Mouse (Mus musculus) intestine, postnatal 0 days (tissue): ENCODE results near the gene Cela3a. TPM values are rescaled to one million over a fixed set of nuclear protein-coding genes. Genes with fewer than 3 reads are reported as not detected.

ENCODE experiments used
- ATAC-seq: fragments of 200-750 bp; cut with Nextera tagmentation; 2 replicates; pipeline ENCODE4 v1.8.0; 2017; ENCODE audit warnings: mild to moderate bottlenecking, moderate TSS enrichment, moderate library complexity
- H3K27ac ChIP-seq: fragments of 300-500 bp; sonication (generic); 2 replicates; pipeline ENCODE4 v1.5.1; 2014; ENCODE audit warnings: mild to moderate bottlenecking, low read depth, low read length, moderate library complexity
- H3K27me3 ChIP-seq: fragments of 300-500 bp; sonication (generic); replicated peaks from 2 replicates; pipeline ENCODE4 v1.6.1; 2014; ENCODE audit warnings: low read length, mixed read lengths; ENCODE audit not compliant: control insufficient read depth, insufficient read depth
- H3K36me3 ChIP-seq: fragments of 300-500 bp; sonication (generic); 2 replicates; pipeline ENCODE4 v1.6.1; 2014; ENCODE audit warnings: mild to moderate bottlenecking, moderate library complexity; ENCODE audit not compliant: control insufficient read depth, insufficient read depth
- H3K4me1 ChIP-seq: fragments of 300-500 bp; sonication (generic); replicated peaks from 2 replicates; pipeline ENCODE4 v1.6.1; 2014; ENCODE audit warnings: antibody characterized with exemption, low read length, mixed read lengths; ENCODE audit not compliant: control insufficient read depth, insufficient read depth
- H3K4me2 ChIP-seq: fragments of 300-500 bp; sonication (generic); replicated peaks from 2 replicates; pipeline ENCODE4 v1.6.1; 2014; ENCODE audit warnings: low read depth, mild to moderate bottlenecking, moderate library complexity
- H3K4me3 ChIP-seq: fragments of 300-500 bp; sonication (generic); 2 replicates; pipeline ENCODE4 v1.5.1; 2014; ENCODE audit warnings: low read depth, low read length
- H3K9ac ChIP-seq: fragments of 300-500 bp; sonication (generic); 2 replicates; pipeline ENCODE4 v1.6.1; 2014; ENCODE audit warnings: mild to moderate bottlenecking, low read depth, low read length
- H3K9me3 ChIP-seq: fragments of 300-500 bp; sonication (generic); 2 replicates; pipeline ENCODE4 v1.6.1; 2016; ENCODE audit warnings: mixed run types; ENCODE audit not compliant: control insufficient read depth
- CTCF ChIP-seq: sonication (generic); IDR thresholded peaks from 2 replicates; pipeline ENCODE4 v1.5.1; 2016; ENCODE audit warnings: low read depth, mild to moderate bottlenecking, control low read depth, antibody characterized with exemption, moderate library complexity
- WGBS: fragments of 180-500 bp; shearing (Covaris S2); extraction: QIAGEN DNeasy Blood & Tissue Kit; methylation state at CpG from one replicate; pipeline ENCODE4 v1.1.7; 2014; 5-methylcytosine and 5-hydroxymethylcytosine counted together
- polyA plus RNA-seq: library from polyadenylated mRNA; unstranded; fragments of >200 nt; fragmentation: Nextera tagmentation; extraction: Ambion mirVana; gene quantifications from 2 replicates; pipeline ENCODE4 v1.2.1, GENCODE M21; 2015

The Cela3a gene
- polyA plus RNA-seq, 1 experiment from 2014 or later, result not detected

- Histone ChIP-seq H3K36me3 (no peaks in the 10 kb centered on the region), H3K4me3 (no peak overlapping the region), H3K27ac (no peak overlapping the region), H3K9ac (no peak overlapping the region), H3K4me2 (0 out of 2 replicates have a peak overlapping the region, but pooled peaks have one; percentile 3), H3K4me1 (0 out of 2 replicates have a peak, but pooled peaks cover 3% of the 10 kb centered on the region), H3K27me3 (no peaks in the 10 kb centered on the region), H3K9me3 (no peaks in the 10 kb centered on the region)
- TF ChIP-seq CTCF, result no peak
- ATAC-seq, result no peak
- 15% methylated on average over 1 of the region's 1 CpGs for WGBS
These were observed 41.4 kb downstream of the Cela3a start for GRCm38 (mm10) chr4:137368198-137368597.

DNA sequence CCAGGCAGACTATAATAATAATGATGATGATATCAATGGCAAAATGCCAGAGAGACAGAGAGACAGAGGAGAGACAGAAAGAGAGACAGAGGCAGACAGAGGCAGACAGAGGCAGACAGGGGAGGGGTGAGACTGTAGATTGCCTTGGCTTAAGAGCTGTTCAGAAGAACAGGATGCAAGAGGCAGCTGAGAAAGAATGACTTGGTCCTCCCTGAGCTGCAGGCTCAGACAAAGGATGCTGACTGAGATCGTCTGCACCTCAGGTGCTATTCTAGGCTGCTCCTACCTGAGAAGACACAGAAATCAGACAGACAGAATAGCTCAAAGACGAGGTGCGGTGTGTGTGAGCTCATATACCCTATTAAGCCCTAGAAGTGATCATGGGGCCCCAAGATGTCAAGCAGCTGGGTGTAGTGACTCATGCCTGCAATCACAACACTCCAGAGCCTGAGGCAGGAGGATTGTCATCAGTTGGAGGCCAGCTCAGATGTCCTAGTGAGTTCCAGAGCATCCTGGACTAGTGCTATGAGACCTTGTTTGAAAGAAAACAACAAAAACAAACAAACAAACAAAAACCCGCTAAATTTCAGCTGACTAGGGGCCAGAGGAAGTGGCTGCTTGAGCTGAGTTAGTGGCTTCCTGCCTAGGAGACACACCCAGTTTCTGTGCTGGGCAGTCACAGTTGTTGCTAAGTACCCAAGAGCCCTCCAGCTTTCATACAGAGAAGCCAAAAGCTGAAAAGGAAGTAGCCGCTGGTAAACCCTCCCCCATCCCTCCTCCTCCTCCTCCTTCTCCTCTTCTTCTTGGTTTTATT lies 42.1 kb downstream of the Cela3a start:
- H3K4me3 ChIP-seq, result no peak overlapping the region
- no peaks in the 10 kb centered on the region for H3K36me3 ChIP-seq
- TF ChIP-seq CTCF, result no peak
- H3K9ac ChIP-seq, result no peak overlapping the region
- H3K27ac ChIP-seq, result peak overlapping the region; percentile 46
- H3K9me3 ChIP-seq, result no peaks in the 10 kb centered on the region
- ATAC-seq, result peak; percentile 26; the same call in 1 of the 2 replicates
- WGBS, result 13% methylated on average over 5 of the region's 5 CpGs
- 0 out of 2 replicates have a peak overlapping the region, but pooled peaks have one; percentile 3 for H3K4me2 ChIP-seq
- no peaks in the 10 kb centered on the region for H3K27me3 ChIP-seq
- H3K4me1 ChIP-seq, result 0 out of 2 replicates have a peak, but pooled peaks cover 3% of the 10 kb centered on the region

DNA sequence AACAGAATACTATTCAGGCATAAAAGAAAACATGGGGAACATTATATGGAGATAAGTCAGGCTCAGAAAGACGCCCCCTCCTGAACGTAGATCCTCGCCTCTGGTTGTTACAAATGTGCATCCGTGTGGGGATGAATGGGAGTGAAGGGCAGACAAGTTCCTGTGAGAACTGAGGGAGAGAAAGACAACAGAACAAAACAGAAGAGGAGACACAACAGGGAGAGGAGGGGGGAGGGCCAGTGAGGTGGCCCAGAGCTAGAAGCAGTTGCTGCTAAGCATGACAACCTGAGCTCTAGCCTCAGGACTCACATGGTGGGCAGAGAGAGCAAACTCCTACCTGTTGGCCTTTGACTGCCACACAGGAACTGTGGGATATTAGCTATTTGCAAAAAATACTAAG lies 43.5 kb downstream of the Cela3a start:
- no peak for TF ChIP-seq CTCF
- H3K9me3 ChIP-seq, result no peaks in the 10 kb centered on the region
- no peaks in the 10 kb centered on the region for H3K36me3 ChIP-seq
- no peaks in the 10 kb centered on the region for H3K27me3 ChIP-seq
- H3K9ac ChIP-seq, result no peak overlapping the region
- ATAC-seq, result no peak
- whole genome bisulfite sequencing, result 90% methylated on average over 4 of the region's 4 CpGs
- H3K27ac ChIP-seq, result no peak overlapping the region
- no peak overlapping the region for H3K4me3 ChIP-seq
- 0 out of 2 replicates have a peak, but pooled peaks cover 3% of the 10 kb centered on the region for H3K4me1 ChIP-seq
- H3K4me2 ChIP-seq, result no peak overlapping the region

GRCm38 (mm10) chr4:137365356-137366062 lies 44.1 kb downstream of the Cela3a start:
- no peak overlapping the region for H3K4me3 ChIP-seq
- H3K9ac ChIP-seq, result no peak overlapping the region
- no peaks in the 10 kb centered on the region for H3K27me3 ChIP-seq
- H3K4me1 ChIP-seq, result 0 out of 2 replicates have a peak, but pooled peaks cover 3% of the 10 kb centered on the region
- no peaks in the 10 kb centered on the region for H3K9me3 ChIP-seq
- ATAC-seq, result no peak
- no peak overlapping the region for H3K4me2 ChIP-seq
- no peak overlapping the region for H3K27ac ChIP-seq
- 86% methylated on average over 19 of the region's 19 CpGs for WGBS
- no peak for TF ChIP-seq CTCF
- no peaks in the 10 kb centered on the region for H3K36me3 ChIP-seq

DNA sequence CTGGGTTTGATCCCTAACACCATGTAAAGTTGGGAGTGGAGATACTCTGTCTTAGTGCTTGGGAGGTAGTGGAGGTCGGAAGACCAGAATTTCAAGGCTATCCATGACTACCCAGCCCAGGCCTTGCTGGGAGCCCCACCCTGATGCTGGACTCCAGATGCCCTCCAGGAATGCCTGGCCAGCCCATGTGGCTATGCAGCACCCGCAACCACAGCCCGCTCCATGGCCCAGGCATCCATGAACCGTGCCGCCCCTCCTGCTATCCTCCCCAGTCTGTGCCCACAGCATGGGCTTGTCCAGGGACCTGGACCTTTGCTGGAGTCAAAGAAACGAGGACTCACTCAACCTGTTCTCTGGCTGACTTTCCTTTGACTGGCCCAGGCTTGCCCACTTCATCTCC lies 44.8 kb downstream of the Cela3a start:
- Histone ChIP-seq H3K4me1 (0 out of 2 replicates have a peak, but pooled peaks cover 3% of the 10 kb centered on the region), H3K9ac (no peak overlapping the region), H3K4me3 (no peak overlapping the region), H3K4me2 (no peak overlapping the region), H3K27ac (no peak overlapping the region), H3K27me3 (no peaks in the 10 kb centered on the region), H3K36me3 (no peaks in the 10 kb centered on the region), H3K9me3 (no peaks in the 10 kb centered on the region)
- TF ChIP-seq CTCF, result no peak
- WGBS, result 88% methylated on average over 6 of the region's 6 CpGs
- ATAC-seq, result no peak

DNA sequence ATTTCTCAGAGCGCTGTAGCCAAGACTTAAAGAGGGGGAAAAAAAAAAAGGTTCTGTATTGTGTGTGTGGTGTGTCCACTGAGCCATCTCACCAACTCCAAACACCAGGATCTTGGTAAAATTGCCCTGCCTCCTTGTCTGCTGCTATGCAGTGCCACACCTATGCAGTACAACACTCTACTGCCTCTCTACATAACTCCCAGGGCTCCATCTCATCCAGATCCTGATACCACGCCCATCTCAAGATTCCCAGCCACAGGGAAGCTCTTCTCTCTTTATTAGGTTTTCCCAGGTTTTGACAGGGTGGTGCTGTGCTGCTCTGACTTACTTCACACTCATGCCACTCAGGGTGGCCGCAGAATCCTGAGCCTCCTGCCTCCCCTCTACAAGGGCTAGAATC lies 48.6 kb downstream of the Cela3a start:
- Histone ChIP-seq H3K4me3 (no peak overlapping the region), H3K36me3 (no peaks in the 10 kb centered on the region), H3K4me1 (0 out of 2 replicates have a peak, but pooled peaks cover 2% of the 10 kb centered on the region), H3K9ac (no peak overlapping the region), H3K27me3 (no peaks in the 10 kb centered on the region), H3K9me3 (no peaks in the 10 kb centered on the region), H3K27ac (no peak overlapping the region), H3K4me2 (no peak overlapping the region)
- no peak for ATAC-seq
- WGBS, result 69% methylated on average over 3 of the region's 3 CpGs
- TF ChIP-seq CTCF, result no peak
